Mouse (Mus musculus) heart, embryonic 12.5 days (tissue): Measurements from ENCODE around the gene Lbr. TPM values are rescaled to one million over a fixed set of nuclear protein-coding genes. Genes with fewer than 3 reads are reported as not detected.

ENCODE experiments used
- ATAC-seq: fragments of 200-750 bp; cut with Nextera tagmentation; 2 replicates; pipeline ENCODE4 v1.8.0; 2017; ENCODE audit warnings: moderate TSS enrichment, moderate library complexity; ENCODE audit not compliant: insufficient number of reproducible peaks, low FRiP score
- H3K27ac ChIP-seq: fragments of 300-500 bp; sonication (generic); 2 replicates; pipeline ENCODE4 v1.5.1; 2016; ENCODE audit warnings: mild to moderate bottlenecking, moderate library complexity; ENCODE audit not compliant: poor library complexity, severe bottlenecking
- H3K27me3 ChIP-seq: fragments of 300-500 bp; sonication (generic); replicated peaks from 2 replicates; pipeline ENCODE4 v1.6.1; 2016; ENCODE audit warnings: mild to moderate bottlenecking, moderate library complexity
- H3K36me3 ChIP-seq: fragments of 300-500 bp; sonication (generic); 2 replicates; pipeline ENCODE4 v1.6.1; 2016; ENCODE audit warnings: mild to moderate bottlenecking, moderate library complexity
- H3K4me1 ChIP-seq: fragments of 300-500 bp; sonication (generic); replicated peaks from 2 replicates; pipeline ENCODE4 v1.6.1; 2016; ENCODE audit warnings: mild to moderate bottlenecking
- H3K4me2 ChIP-seq: fragments of 300-500 bp; sonication (generic); 2 replicates; pipeline ENCODE4 v1.6.1; 2016; ENCODE audit warnings: mild to moderate bottlenecking, moderate library complexity
- H3K4me3 ChIP-seq: fragments of 300-500 bp; sonication (generic); 2 replicates; pipeline ENCODE4 v1.5.1; 2016; ENCODE audit warnings: mild to moderate bottlenecking
- H3K9ac ChIP-seq: fragments of 300-500 bp; sonication (generic); 2 replicates; pipeline ENCODE4 v1.6.1; 2016; ENCODE audit warnings: mild to moderate bottlenecking, moderate library complexity
- H3K9me3 ChIP-seq: fragments of 300-500 bp; sonication (generic); replicated peaks from 2 replicates; pipeline ENCODE4 v1.6.1; 2016; ENCODE audit warnings: mild to moderate bottlenecking, moderate library complexity
- WGBS: fragments of 180-500 bp; shearing (Covaris S2); methylation state at CpG from one replicate; pipeline ENCODE4 v1.1.7; 2016; 5-methylcytosine and 5-hydroxymethylcytosine counted together
- polyA plus RNA-seq: library from polyadenylated mRNA; unstranded; fragments of >200 nt; fragmentation: Nextera tagmentation; extraction: Ambion mirVana; gene quantifications from 2 replicates; pipeline ENCODE4 v1.2.1, GENCODE M21; 2016

Lbr gene
- polyA plus RNA-seq, 1 experiment from 2014 or later = 105 TPM

DNA sequence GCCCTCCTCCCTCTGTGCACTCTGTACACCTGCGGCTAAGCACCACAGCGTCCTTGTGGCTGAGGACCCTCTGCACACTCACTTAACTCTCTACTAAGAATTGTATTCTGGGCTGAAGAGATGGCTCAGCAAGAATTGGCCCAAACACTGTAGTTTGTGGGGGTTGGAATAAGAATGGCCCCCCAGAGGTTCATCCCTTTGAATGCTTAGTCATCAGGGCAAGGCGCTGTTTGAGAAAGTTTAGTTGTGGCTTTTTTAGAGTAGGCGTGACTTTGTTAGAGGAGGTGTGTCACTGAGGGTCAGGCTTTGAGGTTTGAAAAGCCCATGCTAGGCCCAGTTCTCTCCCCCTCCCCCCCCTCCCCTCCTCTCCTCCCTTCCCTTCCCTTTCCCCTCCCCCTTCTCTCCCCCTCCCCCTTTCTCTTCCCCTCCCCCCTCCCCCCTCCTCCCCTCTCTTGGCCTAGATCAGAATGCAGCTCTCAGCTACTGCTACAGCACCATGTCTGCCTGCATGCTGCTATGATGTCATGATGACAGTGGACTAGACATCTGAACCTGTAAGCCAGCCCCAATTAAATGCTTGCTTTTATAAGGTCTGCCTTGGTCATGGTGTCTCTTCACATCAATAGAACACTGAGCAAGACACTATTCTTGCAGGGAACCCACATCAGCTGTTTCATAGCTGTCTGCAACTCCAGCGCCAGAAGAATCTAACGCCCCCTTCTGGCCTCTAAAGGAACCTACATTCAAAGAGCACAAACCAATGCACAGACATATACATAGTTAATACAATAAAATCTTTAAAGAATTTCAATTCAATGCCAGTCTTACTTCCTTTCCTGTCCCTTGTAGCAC lies 23.8 kb upstream of the Lbr start:
- no peaks in the 10 kb centered on the region for H3K9me3 ChIP-seq
- ATAC-seq = no peak
- no peak overlapping the region for H3K27ac ChIP-seq
- H3K36me3 ChIP-seq = no peaks in the 10 kb centered on the region
- 83% methylated on average over 6 of the region's 6 CpGs for whole genome bisulfite sequencing
- peaks cover 13% of the 10 kb centered on the region for H3K27me3 ChIP-seq
- H3K4me1 ChIP-seq = peaks cover 7% of the 10 kb centered on the region; the same call in 1 of the 2 replicates
- H3K4me3 ChIP-seq = no peak overlapping the region
- H3K9ac ChIP-seq = no peak overlapping the region
- no peak overlapping the region for H3K4me2 ChIP-seq

DNA sequence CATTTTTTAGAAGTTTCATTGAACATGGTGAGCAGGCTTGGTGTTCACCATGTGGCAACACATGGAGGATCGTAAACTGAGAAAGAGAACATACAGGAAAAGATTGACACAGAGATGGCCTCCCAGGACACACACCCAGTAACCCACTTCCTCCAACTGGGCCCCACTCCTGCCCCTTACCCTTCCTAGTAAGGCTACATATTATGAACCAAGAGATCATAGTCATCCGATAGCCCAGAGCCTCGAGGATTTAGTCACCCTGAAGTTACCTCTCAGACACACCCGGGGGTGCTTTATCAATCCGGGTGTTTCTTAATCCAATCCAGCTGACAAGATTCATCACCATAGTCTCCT lies 23.0 kb upstream of the Lbr start:
- Histone ChIP-seq H3K4me2 (no peak overlapping the region), H3K27me3 (peaks cover 13% of the 10 kb centered on the region), H3K27ac (no peak overlapping the region), H3K4me1 (peaks cover 7% of the 10 kb centered on the region; the same call in 1 of the 2 replicates), H3K36me3 (no peaks in the 10 kb centered on the region), H3K4me3 (no peak overlapping the region), H3K9me3 (no peaks in the 10 kb centered on the region), H3K9ac (no peak overlapping the region)
- ATAC-seq = no peak
- 75% methylated on average over 5 of the region's 5 CpGs for WGBS

DNA sequence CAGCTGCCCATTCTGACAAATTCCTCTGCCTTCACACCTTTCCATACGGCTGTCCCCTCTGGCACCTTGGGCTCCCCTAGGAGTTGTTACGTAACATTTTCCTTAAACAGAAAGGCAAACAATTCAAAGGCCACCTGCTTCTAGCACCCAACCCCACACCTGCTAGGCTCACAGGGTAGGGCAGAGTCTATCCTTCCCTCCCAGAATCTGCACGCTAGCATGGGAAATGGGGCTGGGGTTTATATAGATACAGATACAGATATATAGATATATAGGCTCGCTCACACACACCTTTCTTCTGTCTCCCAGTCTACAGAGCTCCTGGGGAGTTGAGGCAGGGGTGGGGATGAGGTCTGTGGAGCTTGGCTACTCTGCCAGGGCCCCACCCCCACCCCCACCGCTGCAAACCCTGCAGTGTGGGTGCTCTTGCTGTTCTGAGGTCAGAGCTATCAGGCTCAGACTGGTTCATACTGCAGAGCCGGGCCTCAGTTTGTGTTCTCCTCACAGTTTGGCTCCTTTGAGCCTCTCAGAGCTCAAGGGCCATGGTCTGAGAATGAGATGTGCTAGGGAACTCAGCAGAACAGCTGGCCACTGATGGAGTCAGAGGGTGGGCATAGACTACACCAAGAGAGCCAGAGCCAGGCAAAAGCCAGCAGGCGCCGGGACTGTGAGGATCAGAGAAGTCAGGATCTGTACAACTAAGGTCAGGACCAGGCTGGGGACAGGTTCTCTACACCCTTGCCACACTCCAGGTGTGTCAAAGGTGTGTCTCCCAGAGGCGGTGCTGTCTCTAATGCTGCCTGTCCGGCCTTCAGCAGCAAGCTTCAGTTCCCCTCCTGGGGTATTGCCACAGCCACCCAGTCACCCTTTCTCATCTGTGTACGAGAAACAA lies 22.4 kb upstream of the Lbr start:
- H3K9me3 ChIP-seq = no peaks in the 10 kb centered on the region
- no peak overlapping the region for H3K9ac ChIP-seq
- peaks cover 13% of the 10 kb centered on the region for H3K27me3 ChIP-seq
- H3K4me1 ChIP-seq = peaks cover 12% of the 10 kb centered on the region; the same call in 1 of the 2 replicates
- no peaks in the 10 kb centered on the region for H3K36me3 ChIP-seq
- no peak overlapping the region for H3K27ac ChIP-seq
- 68% methylated on average over 11 of the region's 11 CpGs for WGBS
- ATAC-seq = no peak; the same call in 1 of the 2 replicates
- H3K4me2 ChIP-seq = no peak overlapping the region
- H3K4me3 ChIP-seq = no peak overlapping the region

DNA sequence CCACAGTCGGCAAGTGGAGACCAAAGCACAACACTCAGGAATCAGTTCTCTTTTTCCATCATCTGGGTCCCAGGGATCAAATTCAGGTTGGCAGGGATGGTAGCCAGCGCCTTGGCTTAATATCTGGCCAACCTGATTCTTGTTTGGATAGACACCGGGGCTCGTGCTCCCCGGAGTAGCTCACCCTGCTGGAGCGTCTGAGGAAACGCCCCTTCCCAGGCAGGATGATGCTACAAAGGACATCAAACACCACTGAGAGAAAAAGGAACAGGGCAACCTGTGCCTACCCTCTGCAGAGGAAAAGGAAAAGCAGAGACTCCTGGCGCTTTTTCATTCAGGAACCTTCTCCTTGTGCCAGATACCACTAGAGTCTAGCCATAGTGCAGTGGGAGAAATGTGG lies 20.6 kb upstream of the Lbr start:
- Histone ChIP-seq H3K27ac (no peak overlapping the region), H3K36me3 (no peaks in the 10 kb centered on the region), H3K27me3 (peaks cover 13% of the 10 kb centered on the region), H3K4me2 (no peak overlapping the region), H3K4me3 (no peak overlapping the region), H3K9me3 (no peaks in the 10 kb centered on the region), H3K9ac (no peak overlapping the region), H3K4me1 (peaks cover 12% of the 10 kb centered on the region; the same call in 1 of the 2 replicates)
- WGBS = 37% methylated on average over 8 of the region's 8 CpGs
- ATAC-seq = no peak

DNA sequence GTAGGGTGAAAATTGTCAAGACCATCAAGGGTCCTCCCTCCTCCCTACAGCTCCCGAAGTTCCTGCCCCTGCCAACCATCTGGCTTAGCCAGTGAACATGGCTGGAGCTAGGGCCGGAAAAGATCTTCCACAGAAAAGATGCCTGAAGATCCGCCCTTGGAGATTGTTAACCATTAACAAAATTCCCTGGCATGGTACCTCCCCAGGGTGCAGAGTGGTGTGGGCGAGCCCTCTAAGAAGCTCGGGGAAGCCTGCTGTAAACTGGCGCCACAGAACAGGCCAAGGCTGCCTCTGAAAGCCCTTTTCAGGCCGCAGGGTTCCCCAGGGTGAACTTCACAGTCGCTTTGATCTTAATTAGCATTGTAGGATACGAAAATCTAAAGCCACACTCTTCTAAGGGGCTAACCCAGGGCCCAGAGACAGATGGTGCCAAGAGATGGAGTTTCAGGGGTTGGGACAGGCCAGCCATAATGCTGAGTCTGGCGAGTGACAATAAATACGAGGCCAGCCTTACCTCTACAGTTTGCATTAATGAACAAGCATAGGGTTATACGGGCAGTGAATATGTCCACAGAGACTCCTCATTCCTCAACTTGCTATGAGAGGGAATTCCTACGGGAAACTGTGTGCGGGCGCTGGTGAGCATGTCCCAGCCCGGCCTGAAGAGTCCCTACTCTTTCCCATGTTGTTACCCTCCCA lies 20.0 kb upstream of the Lbr start:
- peaks cover 13% of the 10 kb centered on the region for H3K27me3 ChIP-seq
- H3K9ac ChIP-seq = no peak overlapping the region
- no peak overlapping the region for H3K27ac ChIP-seq
- ATAC-seq = no peak
- no peak overlapping the region for H3K4me3 ChIP-seq
- no peak overlapping the region for H3K4me2 ChIP-seq
- 57% methylated on average over 16 of the region's 16 CpGs for WGBS
- H3K36me3 ChIP-seq = no peaks in the 10 kb centered on the region
- peaks cover 12% of the 10 kb centered on the region; the same call in 1 of the 2 replicates for H3K4me1 ChIP-seq
- H3K9me3 ChIP-seq = no peaks in the 10 kb centered on the region

DNA sequence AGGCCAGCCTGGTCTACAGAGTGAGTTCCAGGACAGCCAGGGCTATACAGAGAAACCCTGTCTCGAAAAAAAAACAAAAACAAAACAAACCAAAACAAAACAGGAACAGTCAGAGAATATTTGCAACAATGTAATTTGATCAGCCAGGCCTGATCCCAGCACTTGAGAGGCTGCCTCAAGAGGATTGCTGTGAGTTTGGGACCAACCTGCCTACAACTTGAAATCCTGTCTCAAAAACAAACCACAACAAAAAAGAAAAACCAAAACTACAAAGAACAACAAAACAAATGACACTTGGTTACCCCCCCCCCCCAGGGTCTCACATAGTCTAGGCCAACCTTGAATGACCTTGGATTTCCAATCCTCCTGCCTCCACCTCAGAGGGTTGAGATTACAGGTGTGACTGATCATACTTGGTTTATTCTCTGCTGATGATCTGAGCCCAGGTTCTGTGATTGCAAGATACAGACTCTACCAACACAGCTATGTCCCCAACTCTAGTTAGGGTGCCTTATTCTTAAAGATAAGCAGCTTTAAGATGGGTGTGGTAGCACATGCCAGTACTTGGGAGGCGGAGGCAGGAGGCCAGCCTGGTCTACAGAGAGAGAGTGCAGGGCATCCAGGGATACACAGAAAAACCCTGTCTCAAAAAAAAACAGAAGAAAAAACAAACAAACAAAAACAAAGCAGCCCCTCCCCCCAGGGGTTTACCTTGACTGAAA lies 18.5 kb upstream of the Lbr start:
- ATAC-seq = no peak
- Histone ChIP-seq H3K27ac (no peak overlapping the region), H3K9me3 (no peaks in the 10 kb centered on the region), H3K36me3 (no peaks in the 10 kb centered on the region), H3K4me1 (peaks cover 12% of the 10 kb centered on the region; the same call in 1 of the 2 replicates), H3K4me3 (no peak overlapping the region), H3K4me2 (no peak overlapping the region), H3K27me3 (peaks cover 13% of the 10 kb centered on the region), H3K9ac (no peak overlapping the region)
- 61% methylated on average over 2 of the region's 2 CpGs for WGBS

DNA sequence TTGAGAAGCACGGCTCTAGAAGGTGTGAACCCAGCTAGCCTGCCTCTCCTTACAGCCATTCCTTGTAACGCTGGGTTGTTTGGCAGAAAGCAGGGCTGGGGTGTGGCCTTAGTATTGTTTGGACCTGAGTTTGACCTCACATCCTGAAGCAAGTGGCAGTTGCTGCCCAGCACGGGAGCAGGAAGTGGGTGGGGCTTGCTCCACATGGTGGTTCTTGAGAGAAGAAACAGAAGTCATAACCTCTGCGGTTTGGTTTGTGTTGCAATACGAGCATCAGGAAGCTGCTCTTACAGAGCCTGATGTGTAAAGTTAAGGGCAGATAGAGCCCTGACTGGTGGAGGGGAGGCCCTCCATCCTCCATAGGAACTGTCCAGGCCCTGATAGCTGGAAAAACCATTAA lies 17.8 kb upstream of the Lbr start:
- Histone ChIP-seq H3K36me3 (no peaks in the 10 kb centered on the region), H3K9ac (no peak overlapping the region), H3K4me2 (no peak overlapping the region), H3K4me3 (no peak overlapping the region), H3K27me3 (peaks cover 13% of the 10 kb centered on the region), H3K4me1 (peaks cover 12% of the 10 kb centered on the region; the same call in 1 of the 2 replicates), H3K27ac (no peak overlapping the region), H3K9me3 (no peaks in the 10 kb centered on the region)
- WGBS = 19% methylated on average over 5 of the region's 5 CpGs
- ATAC-seq = peak; percentile 79

DNA sequence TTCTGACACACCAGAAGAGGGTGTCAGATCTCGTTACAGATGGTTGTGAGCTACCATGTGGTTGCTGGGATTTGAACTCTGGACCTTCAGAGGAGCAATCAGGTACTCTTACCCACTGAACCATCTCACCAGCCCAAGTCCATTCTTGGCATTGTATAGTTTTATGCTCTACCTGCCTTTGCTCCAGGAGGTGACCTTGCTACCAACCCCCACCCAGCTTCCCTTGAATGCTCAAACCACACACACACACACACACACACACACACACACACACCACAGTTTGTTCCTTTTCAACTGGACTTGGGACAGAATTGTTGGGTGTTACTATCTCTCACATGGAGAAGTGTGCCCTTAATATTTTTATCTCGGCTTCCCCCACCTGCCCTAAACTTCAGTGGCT lies 13.5 kb upstream of the Lbr start:
- H3K9me3 ChIP-seq = no peaks in the 10 kb centered on the region
- no peak overlapping the region for H3K4me3 ChIP-seq
- H3K4me1 ChIP-seq = peaks cover 21% of the 10 kb centered on the region
- H3K9ac ChIP-seq = no peak overlapping the region
- no peak overlapping the region for H3K27ac ChIP-seq
- no peaks in the 10 kb centered on the region for H3K27me3 ChIP-seq
- no peaks in the 10 kb centered on the region for H3K36me3 ChIP-seq
- H3K4me2 ChIP-seq = no peak overlapping the region
- ATAC-seq = no peak
- WGBS = 86% methylated on average over 2 of the region's 2 CpGs

DNA sequence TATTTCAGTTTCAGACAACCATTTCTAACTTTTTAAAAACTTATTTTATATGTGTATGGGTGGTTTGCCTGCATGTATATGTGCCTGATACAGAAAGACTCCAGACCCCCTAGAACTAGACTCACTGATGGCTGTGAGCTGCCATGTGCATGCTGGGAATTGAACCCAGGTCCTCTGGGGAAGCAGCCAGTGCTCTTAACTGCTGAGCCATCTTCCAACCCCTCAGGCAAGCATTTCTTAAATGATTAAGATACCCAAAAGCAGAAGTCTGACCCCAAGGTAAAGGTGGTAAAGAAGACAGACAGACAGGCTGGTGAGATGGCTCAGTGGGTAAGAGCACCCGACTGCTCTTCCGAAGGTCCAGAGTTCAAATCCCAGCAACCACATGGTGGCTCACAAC lies 12.0 kb upstream of the Lbr start:
- Histone ChIP-seq H3K27me3 (no peaks in the 10 kb centered on the region), H3K4me2 (no peak overlapping the region), H3K4me3 (no peak overlapping the region), H3K4me1 (peaks cover 15% of the 10 kb centered on the region), H3K27ac (no peak overlapping the region), H3K9ac (no peak overlapping the region), H3K9me3 (no peaks in the 10 kb centered on the region), H3K36me3 (no peaks in the 10 kb centered on the region)
- ATAC-seq = no peak
- WGBS = 87% methylated on average over 2 of the region's 2 CpGs

DNA sequence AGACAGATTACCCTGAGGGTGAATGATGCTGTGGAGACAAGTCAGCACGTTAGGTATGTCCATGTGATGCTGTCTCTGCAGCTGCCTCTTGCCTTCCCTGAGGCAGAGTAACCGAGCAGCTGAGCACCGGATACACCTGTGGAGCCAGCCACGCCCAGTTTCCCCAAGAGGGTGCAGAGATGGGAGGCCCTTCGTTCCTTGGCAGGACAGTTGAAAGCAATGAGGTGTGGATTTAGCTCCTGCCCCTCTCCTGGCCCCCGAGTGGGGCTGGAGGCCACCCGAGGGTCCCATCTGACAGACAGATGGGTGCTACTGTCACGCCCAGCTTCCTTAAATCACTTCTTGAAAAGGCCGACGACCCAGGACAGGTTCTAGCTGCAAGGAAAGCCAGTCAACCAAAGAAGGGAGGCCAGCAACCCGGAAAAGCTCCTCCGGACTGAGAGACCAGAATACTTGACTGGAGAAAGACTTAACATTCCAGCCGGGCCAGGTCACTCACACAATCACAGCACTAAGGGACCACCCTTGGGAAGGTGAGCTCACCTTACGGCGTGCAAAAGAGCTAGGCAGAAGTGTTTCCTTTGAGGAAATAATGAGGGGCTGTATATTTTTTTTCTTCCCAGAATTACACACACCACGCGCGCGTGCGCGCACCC lies 10.4 kb upstream of the Lbr start:
- no peaks in the 10 kb centered on the region for H3K9me3 ChIP-seq
- peak overlapping the region; percentile 35; the same call in 1 of the 2 replicates for H3K9ac ChIP-seq
- WGBS = 14% methylated on average over 20 of the region's 21 CpGs
- H3K27ac ChIP-seq = no peak overlapping the region
- ATAC-seq = 0 out of 2 replicates have a peak, but pooled peaks have one; percentile 29
- peaks cover 15% of the 10 kb centered on the region for H3K4me1 ChIP-seq
- H3K36me3 ChIP-seq = no peaks in the 10 kb centered on the region
- H3K27me3 ChIP-seq = no peaks in the 10 kb centered on the region
- peak overlapping the region; percentile 68 for H3K4me2 ChIP-seq
- H3K4me3 ChIP-seq = peak overlapping the region; percentile 24
